Mouse (Mus musculus): Measurements from ENCODE around the gene Il12b.
"Not testable (repeated sequence)": the region's sequence is repeated elsewhere in the genome, so short reads cannot be mapped to it uniquely, and the experiment has no call there.

The Il12b gene

GRCm38 (mm10) chr11:44412276-44412675 is 12.4 kb downstream of the Il12b start:
- DNase-seq (ENCODE audit: low read depth), result peak; percentile 14

GRCm38 (mm10) chr11:44413371-44413770 is 13.5 kb downstream of the Il12b start:
- no peak for DNase-seq (ENCODE audit: low read depth)

- DNase-seq (ENCODE audit: low read depth), result no peak
Observed at GRCm38 (mm10) chr11:44414605-44415004, 14.7 kb downstream of the Il12b start.

- no peak for DNase-seq (ENCODE audit: low read depth)
Observed at GRCm38 (mm10) chr11:44417403-44417802, 17.5 kb downstream of the Il12b start.

- no peak for DNase-seq (ENCODE audit: low read depth)
Observed at GRCm38 (mm10) chr11:44422337-44423111, 22.7 kb downstream of the Il12b start.

GRCm38 (mm10) chr11:44423261-44423660 is 23.4 kb downstream of the Il12b start:
- DNase-seq (ENCODE audit: low read depth), result no peak

GRCm38 (mm10) chr11:44423955-44424354 is 24.1 kb downstream of the Il12b start:
- DNase-seq (ENCODE audit: low read depth), result no peak

GRCm38 (mm10) chr11:44425006-44425405 is 25.1 kb downstream of the Il12b start:
- DNase-seq (ENCODE audit: low read depth), result no peak

- DNase-seq (ENCODE audit: low read depth), result no peak
Observed at GRCm38 (mm10) chr11:44425626-44426025, 25.8 kb downstream of the Il12b start.

- no peak for DNase-seq (ENCODE audit: low read depth)
Observed at GRCm38 (mm10) chr11:44427951-44428350, 28.1 kb downstream of the Il12b start.

- no peak for DNase-seq (ENCODE audit: low read depth)
Observed at GRCm38 (mm10) chr11:44430036-44430435, 30.2 kb downstream of the Il12b start.

- no peak for DNase-seq (ENCODE audit: low read depth)
Observed at GRCm38 (mm10) chr11:44437786-44438185, 37.9 kb downstream of the Il12b start.

- no peak for DNase-seq (ENCODE audit: low read depth)
Observed at GRCm38 (mm10) chr11:44451046-44451445, 51.2 kb downstream of the Il12b start.

GRCm38 (mm10) chr11:44452016-44452415 is 52.2 kb downstream of the Il12b start:
- DNase-seq (ENCODE audit: low read depth), result not testable (repeated sequence)

- DNase-seq (ENCODE audit: low read depth), result peak; percentile 55
Observed at GRCm38 (mm10) chr11:44453423-44453822, 53.6 kb downstream of the Il12b start.

- DNase-seq (ENCODE audit: low read depth), result peak; percentile 17
Observed at GRCm38 (mm10) chr11:44461493-44461892, 61.6 kb downstream of the Il12b start.

All from 416B (cell line).